Mouse (Mus musculus): ENCODE data around the gene Cenpb. TPM values are rescaled to one million over a fixed set of nuclear protein-coding genes. Genes with fewer than 3 reads are reported as not detected.
A peak's percentile ranks its signal among the peaks of the same experiment; 100 is the strongest.

The Cenpb gene
- polyA plus RNA-seq, 1 experiment from 2014 or later = 6.8 TPM

DNA sequence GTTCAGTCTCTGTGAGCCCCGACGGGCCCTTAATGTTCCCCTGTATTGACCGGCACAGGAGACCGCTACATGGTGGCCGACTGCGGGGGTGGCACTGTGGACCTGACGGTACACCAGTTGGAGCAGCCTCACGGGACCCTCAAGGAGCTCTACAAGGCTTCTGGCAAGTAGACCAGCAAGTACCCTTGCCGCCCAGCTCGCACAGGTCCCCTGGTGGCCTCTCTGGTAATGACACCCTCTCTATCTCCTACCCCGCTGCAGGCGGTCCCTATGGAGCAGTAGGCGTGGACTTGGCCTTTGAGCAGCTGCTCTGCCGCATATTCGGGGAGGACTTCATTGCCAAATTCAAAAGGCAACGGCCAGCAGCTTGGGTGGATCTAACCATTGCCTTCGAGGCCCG is 37.3 kb downstream of the Cenpb start:
- Histone ChIP-seq H3K27me3 (ENCODE audit: control insufficient read depth, insufficient read depth, low read length) (no peaks in the 10 kb centered on the region), H3K4me3 (ENCODE audit: low read depth, low read length) (no peak overlapping the region), H3K36me3 (ENCODE audit: control insufficient read depth, insufficient read depth, low read length) (peaks cover 21% of the 10 kb centered on the region), H3K4me2 (ENCODE audit: low read depth, severe bottlenecking) (no peak overlapping the region), H3K9ac (ENCODE audit: low read length) (no peak overlapping the region), H3K4me1 (ENCODE audit: control insufficient read depth, insufficient read depth, low read length) (0 out of 2 replicates have a peak, but pooled peaks cover 2% of the 10 kb centered on the region), H3K9me3 (ENCODE audit: control insufficient read depth, low read length) (no peaks in the 10 kb centered on the region), H3K27ac (replicated peaks; ENCODE audit: low read depth, low read length) (no peak overlapping the region)
- 25% methylated on average over 18 of the region's 18 CpGs for WGBS
- peak; percentile 85 for DNase-seq (ENCODE audit: low spot score)
- 0 out of 2 replicates have a peak, but pooled peaks have one; percentile 14 for ATAC-seq (ENCODE audit: insufficient number of reproducible peaks, low FRiP score, low TSS enrichment, low read depth)

GRCm38 (mm10) chr2:131141336-131141986 is 38.4 kb downstream of the Cenpb start:
- 0 out of 2 replicates have a peak, but pooled peaks cover 2% of the 10 kb centered on the region for H3K4me1 ChIP-seq (ENCODE audit: control insufficient read depth, insufficient read depth, low read length)
- no peaks in the 10 kb centered on the region for H3K9me3 ChIP-seq (ENCODE audit: control insufficient read depth, low read length)
- no peak for ATAC-seq (ENCODE audit: insufficient number of reproducible peaks, low FRiP score, low TSS enrichment, low read depth)
- no peak overlapping the region for H3K27ac ChIP-seq (replicated peaks; ENCODE audit: low read depth, low read length)
- H3K4me3 ChIP-seq (ENCODE audit: low read depth, low read length) = no peak overlapping the region
- WGBS = 94% methylated on average over 8 of the region's 8 CpGs
- H3K4me2 ChIP-seq (ENCODE audit: low read depth, severe bottlenecking) = no peak overlapping the region
- peaks cover 16% of the 10 kb centered on the region; the same call in 1 of the 2 replicates for H3K36me3 ChIP-seq (ENCODE audit: control insufficient read depth, insufficient read depth, low read length)
- DNase-seq (ENCODE audit: low spot score) = no peak
- no peaks in the 10 kb centered on the region for H3K27me3 ChIP-seq (ENCODE audit: control insufficient read depth, insufficient read depth, low read length)
- H3K9ac ChIP-seq (ENCODE audit: low read length) = no peak overlapping the region; the same call in 1 of the 2 replicates

DNA sequence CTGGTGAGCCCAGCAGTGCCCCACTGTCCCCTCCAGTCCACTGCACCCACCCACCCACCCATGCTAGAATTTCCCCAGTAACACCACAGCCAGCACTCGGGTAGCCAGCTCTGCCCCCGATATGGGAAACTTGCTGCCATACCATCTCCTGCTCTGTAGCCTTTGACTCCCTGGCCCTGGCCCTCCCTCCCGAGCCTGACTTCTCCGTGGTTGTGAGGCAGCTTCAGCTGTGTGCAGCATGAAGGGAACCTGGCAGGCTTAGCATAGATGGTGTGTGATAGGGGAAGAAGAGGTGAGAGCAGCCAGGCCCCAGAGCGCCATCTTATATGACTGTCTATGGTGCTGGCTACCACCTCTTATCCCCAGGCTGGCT is 39.3 kb downstream of the Cenpb start:
- WGBS = 77% methylated on average over 5 of the region's 5 CpGs
- Histone ChIP-seq H3K27ac (replicated peaks; ENCODE audit: low read depth, low read length) (no peak overlapping the region), H3K4me3 (ENCODE audit: low read depth, low read length) (no peak overlapping the region), H3K36me3 (ENCODE audit: control insufficient read depth, insufficient read depth, low read length) (peaks cover 16% of the 10 kb centered on the region; the same call in 1 of the 2 replicates), H3K9me3 (ENCODE audit: control insufficient read depth, low read length) (no peaks in the 10 kb centered on the region), H3K4me2 (ENCODE audit: low read depth, severe bottlenecking) (no peak overlapping the region), H3K4me1 (ENCODE audit: control insufficient read depth, insufficient read depth, low read length) (peaks cover 3% of the 10 kb centered on the region; the same call in 1 of the 2 replicates), H3K9ac (ENCODE audit: low read length) (no peak overlapping the region), H3K27me3 (ENCODE audit: control insufficient read depth, insufficient read depth, low read length) (no peaks in the 10 kb centered on the region)
- ATAC-seq (ENCODE audit: insufficient number of reproducible peaks, low FRiP score, low TSS enrichment, low read depth) (no peak), DNase-seq (ENCODE audit: low spot score) (no peak)

DNA sequence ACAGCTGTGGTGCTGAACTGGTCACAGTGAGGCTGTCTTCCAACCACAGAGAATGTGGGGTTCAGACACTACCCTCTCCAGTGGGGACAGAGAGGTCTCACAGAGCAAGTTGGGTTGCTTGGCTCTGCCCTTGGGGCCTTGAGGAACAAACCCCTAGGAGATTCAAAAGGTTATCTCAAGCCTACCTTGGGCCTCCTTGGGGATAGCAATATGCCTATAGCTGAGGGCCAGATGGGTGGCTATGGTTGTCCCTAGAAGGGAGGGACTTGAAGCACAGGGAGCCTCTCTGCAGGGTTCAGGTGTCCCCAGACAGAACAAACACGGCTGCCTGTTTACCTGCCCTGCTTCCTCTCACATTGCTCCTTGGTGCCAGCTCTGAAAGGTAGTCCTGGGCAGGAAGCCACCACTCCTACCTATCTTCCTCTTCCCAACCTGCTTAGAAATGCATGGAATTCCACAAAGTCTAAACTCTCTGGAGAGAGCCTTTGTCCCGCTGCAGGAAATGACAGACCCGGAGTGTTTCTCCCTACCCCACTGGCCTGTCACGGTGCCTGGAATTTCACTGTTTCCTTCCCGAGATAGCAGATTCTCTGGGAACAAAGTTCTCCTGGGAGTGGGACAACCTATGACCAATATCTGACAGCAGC is 39.9 kb downstream of the Cenpb start:
- DNase-seq (ENCODE audit: low spot score) (no peak), ATAC-seq (ENCODE audit: insufficient number of reproducible peaks, low FRiP score, low TSS enrichment, low read depth) (no peak)
- Histone ChIP-seq H3K9ac (ENCODE audit: low read length) (no peak overlapping the region), H3K4me1 (ENCODE audit: control insufficient read depth, insufficient read depth, low read length) (peaks cover 6% of the 10 kb centered on the region), H3K27ac (replicated peaks; ENCODE audit: low read depth, low read length) (no peak overlapping the region), H3K4me2 (ENCODE audit: low read depth, severe bottlenecking) (no peak overlapping the region), H3K27me3 (ENCODE audit: control insufficient read depth, insufficient read depth, low read length) (no peaks in the 10 kb centered on the region), H3K36me3 (ENCODE audit: control insufficient read depth, insufficient read depth, low read length) (peaks cover 15% of the 10 kb centered on the region; the same call in 1 of the 2 replicates), H3K9me3 (ENCODE audit: control insufficient read depth, low read length) (no peaks in the 10 kb centered on the region), H3K4me3 (ENCODE audit: low read depth, low read length) (no peak overlapping the region)
- WGBS = 58% methylated on average over 5 of the region's 5 CpGs

GRCm38 (mm10) chr2:131139287-131139686 is 40.6 kb downstream of the Cenpb start:
- H3K36me3 ChIP-seq (ENCODE audit: control insufficient read depth, insufficient read depth, low read length) = peaks cover 11% of the 10 kb centered on the region; the same call in 1 of the 2 replicates
- H3K4me2 ChIP-seq (ENCODE audit: low read depth, severe bottlenecking) = no peak overlapping the region
- H3K4me3 ChIP-seq (ENCODE audit: low read depth, low read length) = no peak overlapping the region
- DNase-seq (ENCODE audit: low spot score) = no peak
- H3K27ac ChIP-seq (replicated peaks; ENCODE audit: low read depth, low read length) = no peak overlapping the region
- ATAC-seq (ENCODE audit: insufficient number of reproducible peaks, low FRiP score, low TSS enrichment, low read depth) = no peak
- H3K9ac ChIP-seq (ENCODE audit: low read length) = no peak overlapping the region
- no peaks in the 10 kb centered on the region for H3K27me3 ChIP-seq (ENCODE audit: control insufficient read depth, insufficient read depth, low read length)
- 92% methylated on average over 5 of the region's 5 CpGs for WGBS
- H3K9me3 ChIP-seq (ENCODE audit: control insufficient read depth, low read length) = no peaks in the 10 kb centered on the region
- peaks cover 13% of the 10 kb centered on the region for H3K4me1 ChIP-seq (ENCODE audit: control insufficient read depth, insufficient read depth, low read length)

- no peak overlapping the region for H3K4me3 ChIP-seq (ENCODE audit: low read depth, low read length)
- WGBS = 94% methylated on average over 7 of the region's 7 CpGs
- ATAC-seq (ENCODE audit: insufficient number of reproducible peaks, low FRiP score, low TSS enrichment, low read depth) = no peak
- H3K9me3 ChIP-seq (ENCODE audit: control insufficient read depth, low read length) = no peaks in the 10 kb centered on the region
- H3K9ac ChIP-seq (ENCODE audit: low read length) = no peak overlapping the region
- H3K4me1 ChIP-seq (ENCODE audit: control insufficient read depth, insufficient read depth, low read length) = peaks cover 15% of the 10 kb centered on the region
- no peak overlapping the region for H3K27ac ChIP-seq (replicated peaks; ENCODE audit: low read depth, low read length)
- peaks cover 14% of the 10 kb centered on the region; the same call in 1 of the 2 replicates for H3K36me3 ChIP-seq (ENCODE audit: control insufficient read depth, insufficient read depth, low read length)
- no peak for DNase-seq (ENCODE audit: low spot score)
- no peak overlapping the region for H3K4me2 ChIP-seq (ENCODE audit: low read depth, severe bottlenecking)
- no peaks in the 10 kb centered on the region for H3K27me3 ChIP-seq (ENCODE audit: control insufficient read depth, insufficient read depth, low read length)
Observed at GRCm38 (mm10) chr2:131138760-131139159, 41.1 kb downstream of the Cenpb start.

DNA sequence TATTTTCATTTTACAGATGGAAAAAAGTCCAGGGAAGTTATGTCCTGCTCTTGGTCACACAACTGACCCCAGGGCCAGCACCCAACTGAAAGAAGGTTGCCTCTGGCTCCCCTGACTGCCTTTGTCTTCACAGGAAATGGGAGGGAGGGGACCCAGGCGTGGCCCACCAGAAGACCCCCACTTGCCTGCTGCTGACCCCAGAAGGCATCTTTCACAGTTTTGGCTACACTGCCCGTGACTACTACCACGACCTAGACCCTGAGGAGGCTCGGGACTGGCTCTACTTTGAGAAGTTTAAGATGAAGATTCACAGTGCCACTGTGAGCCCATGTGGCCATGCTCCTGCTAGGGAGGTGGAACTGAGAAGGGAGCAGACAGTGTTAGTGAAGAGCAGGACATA is 41.6 kb downstream of the Cenpb start:
- ATAC-seq (ENCODE audit: insufficient number of reproducible peaks, low FRiP score, low TSS enrichment, low read depth) (no peak), DNase-seq (ENCODE audit: low spot score) (no peak)
- no peak overlapping the region for H3K4me3 ChIP-seq (ENCODE audit: low read depth, low read length)
- no peaks in the 10 kb centered on the region for H3K9me3 ChIP-seq (ENCODE audit: control insufficient read depth, low read length)
- H3K4me1 ChIP-seq (ENCODE audit: control insufficient read depth, insufficient read depth, low read length) = peaks cover 15% of the 10 kb centered on the region
- 85% methylated on average over 4 of the region's 4 CpGs for WGBS
- H3K27me3 ChIP-seq (ENCODE audit: control insufficient read depth, insufficient read depth, low read length) = no peaks in the 10 kb centered on the region
- H3K27ac ChIP-seq (replicated peaks; ENCODE audit: low read depth, low read length) = no peak overlapping the region
- no peak overlapping the region for H3K9ac ChIP-seq (ENCODE audit: low read length)
- H3K36me3 ChIP-seq (ENCODE audit: control insufficient read depth, insufficient read depth, low read length) = peaks cover 14% of the 10 kb centered on the region; the same call in 1 of the 2 replicates
- H3K4me2 ChIP-seq (ENCODE audit: low read depth, severe bottlenecking) = no peak overlapping the region

DNA sequence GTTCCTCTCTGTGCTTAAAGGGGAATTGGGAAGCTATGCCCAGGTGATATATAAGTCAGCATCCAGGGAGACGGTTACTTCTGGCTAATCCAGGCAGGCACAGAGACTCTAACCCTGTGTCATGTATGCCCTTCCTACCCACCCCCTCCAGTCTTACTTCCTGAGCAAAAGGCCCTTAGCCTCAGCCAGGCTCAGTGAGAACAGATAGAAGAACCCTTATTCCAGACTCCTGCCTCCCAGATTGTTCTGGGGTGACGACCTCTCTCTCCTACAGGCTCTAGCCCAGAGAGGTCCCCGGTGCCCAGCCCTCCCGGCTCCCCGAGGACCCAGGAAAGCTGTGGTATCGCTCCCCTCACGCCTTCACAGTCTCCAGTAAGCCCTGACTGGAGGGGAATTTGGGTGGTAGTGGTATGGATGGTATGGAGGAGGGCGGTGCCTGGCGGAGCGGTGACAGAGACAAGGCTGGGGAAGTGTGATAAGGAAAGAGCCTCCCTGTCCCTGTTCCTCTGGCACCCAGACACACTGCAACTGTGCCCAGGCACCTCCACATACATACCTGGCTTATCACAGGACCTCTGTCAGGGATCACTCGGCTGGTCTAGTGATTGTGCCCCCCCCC is 44.2 kb downstream of the Cenpb start:
- 68% methylated on average over 11 of the region's 11 CpGs for WGBS
- H3K27me3 ChIP-seq (ENCODE audit: control insufficient read depth, insufficient read depth, low read length) = no peaks in the 10 kb centered on the region
- ATAC-seq (ENCODE audit: insufficient number of reproducible peaks, low FRiP score, low TSS enrichment, low read depth) = no peak
- H3K4me3 ChIP-seq (ENCODE audit: low read depth, low read length) = no peak overlapping the region
- no peak overlapping the region for H3K4me2 ChIP-seq (ENCODE audit: low read depth, severe bottlenecking)
- no peak for DNase-seq (ENCODE audit: low spot score)
- H3K9ac ChIP-seq (ENCODE audit: low read length) = no peak overlapping the region
- peaks cover 9% of the 10 kb centered on the region; the same call in 1 of the 2 replicates for H3K36me3 ChIP-seq (ENCODE audit: control insufficient read depth, insufficient read depth, low read length)
- H3K27ac ChIP-seq (replicated peaks; ENCODE audit: low read depth, low read length) = no peak overlapping the region
- peaks cover 15% of the 10 kb centered on the region for H3K4me1 ChIP-seq (ENCODE audit: control insufficient read depth, insufficient read depth, low read length)
- no peaks in the 10 kb centered on the region for H3K9me3 ChIP-seq (ENCODE audit: control insufficient read depth, low read length)

Measured in limb, embryonic 11.5 days (tissue).